Mouse (Mus musculus) erythroblast, adult 5-6 weeks (primary cell): ENCODE data around the gene Jag1. TPM values are rescaled to one million over a fixed set of nuclear protein-coding genes. Genes with fewer than 3 reads are reported as not detected.

ENCODE experiments used
- ATAC-seq: replicated peaks from 2 replicates; pipeline ENCODE4 v1.8.0; 2016; ENCODE audit warnings: moderate number of reproducible peaks, mild to moderate bottlenecking, moderate TSS enrichment, inconsistent platforms; ENCODE audit not compliant: poor library complexity, low FRiP score, severe bottlenecking
- total RNA-seq, 2 experiments: library from RNA; stranded (forward) in 1 of 2; stranded (reverse) in 1 of 2; fragments of 150-400 nt in 1 of 2; fragments of 200-764, 138-1000 nt in 1 of 2; gene quantifications; 2 replicates each; pipeline versions ENCODE4 v1.2.3 to v1.2.4; 2015 to 2017; ENCODE audit warnings: low replicate concordance in 2 of 2

Jag1 gene
- total RNA-seq, 2 experiments from 2014 or later = 0.34 to 0.77 TPM

DNA sequence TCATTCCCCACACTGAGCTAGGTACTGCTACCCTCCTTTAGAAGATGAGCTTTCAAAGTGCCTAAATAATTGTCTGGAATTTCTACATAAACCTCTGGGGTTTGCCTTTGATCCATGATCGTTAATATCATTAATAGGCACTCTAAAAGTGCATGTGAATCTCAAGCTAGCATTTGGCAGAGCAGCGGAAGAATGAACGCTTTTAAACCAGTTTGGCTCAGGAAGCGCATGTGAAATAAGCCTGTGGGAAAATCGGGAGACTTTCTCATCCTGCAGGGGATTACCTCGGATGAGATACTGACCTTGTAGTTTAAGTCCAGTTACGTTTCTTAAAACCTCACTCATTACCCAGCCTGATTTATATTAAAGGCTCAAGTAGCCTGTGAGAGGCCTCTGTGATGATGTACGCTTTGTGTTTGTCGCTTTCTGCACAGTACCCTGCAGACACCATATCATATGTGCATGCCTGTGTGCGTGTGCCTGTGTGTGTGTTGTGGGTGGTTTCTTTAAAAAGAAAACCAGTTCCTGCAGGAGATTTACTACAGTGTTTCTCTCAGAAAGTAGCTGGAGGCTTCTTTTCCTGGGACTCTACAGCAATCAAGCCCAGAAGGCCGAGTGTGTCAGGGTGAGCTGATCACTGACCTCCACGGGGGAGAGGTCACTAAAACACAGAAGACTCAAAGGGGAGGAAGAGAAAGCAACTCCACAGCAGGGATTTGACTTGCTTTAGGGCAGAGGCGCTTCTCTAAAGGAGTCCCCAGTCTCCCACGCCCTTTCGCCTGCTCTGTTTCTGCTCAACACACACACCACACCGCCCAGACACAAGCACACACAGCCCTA lies 42.8 kb downstream of the Jag1 start:
- ATAC-seq = no peak

DNA sequence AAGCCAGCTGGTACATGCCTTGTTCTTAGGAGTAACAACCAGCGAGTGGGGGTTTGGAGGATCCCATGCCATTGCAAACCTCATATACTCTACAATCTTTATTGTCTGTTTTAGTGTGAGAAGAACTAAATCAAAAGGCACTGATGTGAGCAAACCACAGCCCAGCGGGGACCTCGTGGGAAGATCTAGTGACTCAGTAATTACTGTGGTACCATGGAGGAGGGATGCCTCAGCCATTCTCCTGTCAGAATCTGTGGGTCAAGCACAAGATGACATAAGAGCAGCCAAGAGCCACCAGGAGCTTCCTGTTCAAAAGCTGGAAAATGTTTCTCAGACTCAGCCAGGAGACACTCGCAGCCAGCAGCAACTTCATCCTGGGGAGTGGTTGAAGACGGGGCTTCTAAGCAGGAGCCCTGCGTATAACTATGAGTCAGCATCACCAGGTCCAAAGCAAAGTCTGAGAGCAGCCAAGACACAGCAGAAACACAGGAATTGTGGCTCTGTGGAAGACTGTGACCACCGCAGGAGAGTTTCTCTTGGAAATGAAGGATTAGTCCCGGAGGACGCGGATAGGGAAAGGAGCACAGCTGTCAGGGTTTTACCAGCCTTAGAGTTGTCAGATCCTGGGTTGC lies 48.8 kb downstream of the Jag1 start:
- ATAC-seq = no peak

DNA sequence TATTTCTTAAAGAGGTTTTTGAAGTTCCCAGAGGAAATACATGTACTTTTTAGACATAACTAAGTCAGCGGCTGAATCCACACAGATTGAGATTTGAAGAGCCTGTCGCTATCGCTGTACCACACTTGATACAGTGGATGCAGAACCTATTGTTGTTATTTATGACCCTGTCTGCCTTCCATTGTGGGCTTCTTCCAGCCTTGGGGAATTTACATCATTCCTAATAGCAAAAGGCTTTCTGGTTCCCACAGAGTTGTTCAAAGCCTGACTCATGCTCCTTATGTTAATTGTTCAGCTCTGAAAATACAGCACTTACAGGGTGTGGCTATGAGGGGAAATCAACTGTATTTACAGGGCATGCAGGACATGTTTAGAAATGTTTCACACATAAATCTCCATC lies 51.9 kb downstream of the Jag1 start:
- no peak for ATAC-seq

DNA sequence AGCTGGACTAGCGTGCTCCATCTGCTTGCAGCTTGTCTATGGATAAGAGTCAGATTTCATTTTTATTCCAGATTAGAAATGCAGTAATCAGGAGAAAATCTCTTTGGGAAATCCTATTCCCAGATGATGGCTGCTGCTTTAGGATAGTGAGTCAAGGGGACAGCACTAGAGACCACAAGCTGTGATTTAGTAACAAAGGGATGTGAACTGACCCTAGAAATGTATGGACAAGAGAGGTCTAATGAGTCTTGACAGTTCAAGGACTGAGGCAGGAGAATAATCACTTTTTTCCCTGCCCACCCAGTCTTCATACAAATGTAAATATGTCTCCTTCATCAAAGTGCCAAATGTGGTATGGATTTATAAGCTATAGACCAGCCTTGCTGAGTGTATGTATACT lies 52.6 kb downstream of the Jag1 start:
- ATAC-seq = no peak

DNA sequence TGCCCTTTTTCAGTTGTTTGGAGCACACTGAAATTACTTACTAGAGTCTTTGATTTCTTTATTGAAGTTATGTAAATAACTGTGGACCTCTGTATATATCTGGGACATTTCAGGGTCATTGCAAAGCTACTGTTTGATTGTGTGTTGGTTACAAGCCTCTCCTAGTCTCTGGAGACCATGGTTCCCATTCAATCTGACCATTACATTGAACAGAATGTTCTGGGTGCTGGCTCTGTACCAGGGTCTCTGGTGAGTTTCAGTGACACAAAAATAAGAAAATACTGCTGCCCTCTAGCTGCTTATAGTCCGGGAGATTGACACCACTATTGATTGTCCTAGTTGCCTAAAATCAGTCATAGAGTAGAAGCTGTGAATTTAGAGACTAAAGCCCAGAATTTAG lies 66.5 kb downstream of the Jag1 start:
- no peak for ATAC-seq

DNA sequence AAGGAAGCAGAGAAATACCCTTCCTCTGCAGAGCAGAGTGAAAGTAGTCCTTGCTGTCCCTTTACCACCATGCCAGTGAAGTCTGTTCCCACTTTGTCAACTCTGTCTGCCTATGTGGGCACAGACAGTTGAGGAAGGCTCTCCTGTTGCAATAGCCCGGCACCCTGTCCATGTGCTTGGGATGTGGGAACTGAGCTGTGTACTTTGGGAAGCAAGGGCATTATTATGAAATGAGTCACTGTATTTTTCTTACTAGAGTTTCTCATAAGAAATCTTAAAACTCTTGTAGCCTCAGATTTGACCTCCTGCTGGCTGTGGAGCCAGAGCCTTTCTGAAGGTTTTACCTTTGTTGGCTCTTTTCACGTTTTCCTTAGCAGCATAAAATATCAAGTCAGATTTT lies 67.1 kb downstream of the Jag1 start:
- ATAC-seq = no peak

DNA sequence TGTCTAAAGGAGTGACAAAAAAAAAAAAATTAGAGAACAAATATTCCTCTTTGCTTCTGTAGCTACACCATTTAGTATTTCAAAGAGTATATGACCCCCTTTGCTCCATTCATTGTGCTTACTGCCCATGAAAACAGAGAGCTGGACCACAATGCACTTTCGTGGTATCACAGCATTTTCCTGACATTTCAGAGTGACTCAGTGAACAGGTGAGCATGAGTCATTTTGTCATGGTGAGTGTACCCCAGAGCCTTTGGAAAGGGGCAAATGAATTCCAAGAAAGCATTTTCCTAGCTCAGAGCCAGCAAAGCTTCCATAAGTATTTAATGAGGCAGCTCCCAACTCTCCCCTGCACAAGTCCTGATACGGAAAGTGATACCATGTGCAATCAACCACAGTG lies 72.3 kb downstream of the Jag1 start:
- no peak for ATAC-seq

Other genes starting within 250 kb of the Jag1 start
- gene AL731706.2, start 231.0 kb downstream of the Jag1 start, total RNA-seq (2015; ENCODE audit: low replicate concordance) = not detected in 2 replicates
- gene AL731706.2, start 231.0 kb downstream of the Jag1 start, total RNA-seq (2017; ENCODE audit: low replicate concordance) = not detected in 2 replicates
- gene Slx4ip, start 225.4 kb downstream of the Jag1 start, total RNA-seq (2015; ENCODE audit: low replicate concordance) = 7.1 and 7.5 TPM in 2 replicates
- 7.5 and 11.3 TPM in 2 replicates for gene Slx4ip, start 225.4 kb downstream of the Jag1 start, total RNA-seq (2017; ENCODE audit: low replicate concordance)
- 3.6 TPM in 1 of 2 replicates, not detected in the other for gene AL731706.1, start 225.3 kb downstream of the Jag1 start, total RNA-seq (2015; ENCODE audit: low replicate concordance)
- gene AL731706.1, start 225.3 kb downstream of the Jag1 start, total RNA-seq (2017; ENCODE audit: low replicate concordance) = 2.4 TPM in 1 of 2 replicates, not detected in the other
- gene Mkks, start 225.3 kb downstream of the Jag1 start, total RNA-seq (2015; ENCODE audit: low replicate concordance) = 4.2 TPM in 2 replicates
- 1.2 and 7.0 TPM in 2 replicates for gene Mkks, start 225.3 kb downstream of the Jag1 start, total RNA-seq (2017; ENCODE audit: low replicate concordance)